Mouse (Mus musculus): ENCODE results near the gene Eloa.

GRCm38 (mm10) chr4:136020743-136021548 is 617 bp downstream of the Eloa start:
- TF ChIP-seq POLR2AphosphoS5 (IDR thresholded peaks at IDR 0.05; ENCODE audit: insufficient replicate concordance, low read depth, low read length), result no peak
- no peak for TF ChIP-seq CTCF (IDR thresholded peaks at IDR 0.05; ENCODE audit: low read depth, low read length)

All from G1E (cell line).